Mouse (Mus musculus): Measurements from ENCODE around the gene Hs3st4.

The Hs3st4 gene

GRCm38 (mm10) chr7:124141229-124141628, 158.6 kb downstream of the Hs3st4 start:
- DNase-seq: peak; percentile 19

DNA sequence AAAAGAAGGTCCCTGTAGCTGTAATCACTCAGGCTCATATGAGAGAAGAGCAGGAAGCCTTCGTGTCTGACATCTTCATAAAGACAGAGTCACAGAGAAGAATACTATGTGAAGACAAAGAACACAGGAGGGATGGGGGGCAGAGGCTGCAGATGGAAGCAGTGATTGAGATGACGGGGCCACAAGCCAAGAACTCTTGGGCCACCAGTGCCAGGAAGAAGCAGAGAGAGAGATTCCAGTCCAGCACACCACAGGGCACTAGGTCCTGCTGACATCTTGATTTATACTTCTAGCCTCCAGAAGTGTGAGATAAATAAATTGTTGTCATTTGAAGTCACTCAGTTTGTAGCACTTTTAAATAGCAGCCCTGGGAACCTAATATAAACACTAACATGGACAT, 168.2 kb downstream of the Hs3st4 start:
- no peak for DNase-seq

DNA sequence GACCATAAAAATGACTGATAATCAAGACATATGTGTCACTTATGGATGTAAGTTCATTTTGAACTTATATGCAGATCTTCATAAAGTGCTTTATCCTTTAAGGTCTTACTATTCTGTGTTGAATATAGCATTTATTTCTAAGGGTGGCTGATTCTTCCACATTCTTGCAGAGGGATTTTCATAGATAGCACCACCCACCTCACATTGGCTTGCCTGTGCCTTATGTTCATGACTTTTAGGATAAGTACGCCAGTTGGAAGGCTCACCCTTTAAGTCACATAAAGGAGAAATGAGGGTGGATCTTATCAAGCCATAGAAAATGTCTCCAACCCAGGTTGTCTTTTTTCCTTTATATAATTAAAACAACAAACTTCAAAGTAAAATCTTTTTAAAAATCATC, 180.6 kb downstream of the Hs3st4 start:
- DNase-seq: no peak

DNA sequence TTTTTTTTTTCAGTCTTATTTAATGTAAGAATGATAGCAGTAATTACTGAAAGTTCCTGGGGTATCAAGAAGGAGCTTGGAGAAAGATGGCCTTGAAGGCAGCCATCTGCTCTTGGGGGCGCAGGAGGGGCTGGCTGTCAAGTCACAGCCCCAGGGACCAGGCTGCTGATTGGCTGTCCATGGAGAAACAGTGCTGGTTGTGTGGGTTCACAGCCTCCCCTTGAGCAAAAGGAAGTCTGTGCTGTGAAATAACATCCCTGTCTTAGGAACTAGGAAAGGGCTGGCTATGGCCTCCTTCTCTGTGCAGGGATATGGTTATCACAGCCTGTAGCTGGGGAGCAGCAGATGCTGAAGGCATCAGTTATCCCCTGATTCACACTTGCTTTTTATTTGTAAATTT, 183.6 kb downstream of the Hs3st4 start:
- DNase-seq: no peak

GRCm38 (mm10) chr7:124168796-124169195, 186.1 kb downstream of the Hs3st4 start:
- no peak for DNase-seq

DNA sequence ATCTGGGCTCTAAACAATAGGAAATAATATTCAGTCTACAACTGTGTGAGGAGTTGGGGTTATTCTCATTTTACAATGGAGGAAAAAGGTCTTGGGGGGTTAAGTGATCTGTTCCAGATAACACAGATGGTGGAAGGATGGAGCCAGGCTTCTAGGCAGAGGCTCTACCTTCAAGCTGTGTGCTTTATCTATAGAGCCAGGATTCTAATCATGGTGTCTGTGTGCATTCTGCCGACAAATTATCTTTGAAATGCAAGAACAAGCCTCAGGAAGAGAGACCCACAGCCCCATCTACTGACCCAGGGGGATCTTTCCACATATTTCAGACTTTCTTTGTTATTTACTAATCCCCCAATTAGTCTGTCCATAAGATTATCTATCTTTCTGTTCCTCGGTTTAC, 187.3 kb downstream of the Hs3st4 start:
- DNase-seq: no peak

GRCm38 (mm10) chr7:124171992-124172391, 189.3 kb downstream of the Hs3st4 start:
- DNase-seq: no peak

DNA sequence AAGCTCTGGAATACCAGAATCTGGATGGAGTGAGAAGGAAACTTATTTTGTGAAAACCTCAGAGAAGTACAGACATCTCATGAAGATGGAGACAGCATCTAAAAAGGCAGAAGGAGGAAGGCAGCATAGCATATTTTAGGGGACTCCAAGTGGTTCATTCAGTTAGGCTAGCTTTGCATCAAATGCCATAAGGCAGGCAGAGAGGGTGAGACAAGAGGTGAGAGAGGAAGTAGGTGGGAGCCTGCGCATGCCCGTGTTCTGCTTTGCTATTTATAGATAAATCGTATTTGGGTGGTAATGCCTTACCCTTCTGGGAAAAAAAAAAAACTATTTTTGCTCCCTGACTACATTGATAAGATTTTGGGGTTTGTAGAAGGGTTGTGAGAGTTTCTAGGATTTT, 198.3 kb downstream of the Hs3st4 start:
- DNase-seq: no peak

GRCm38 (mm10) chr7:124184693-124185092, 202.0 kb downstream of the Hs3st4 start:
- DNase-seq: peak; percentile 36

DNA sequence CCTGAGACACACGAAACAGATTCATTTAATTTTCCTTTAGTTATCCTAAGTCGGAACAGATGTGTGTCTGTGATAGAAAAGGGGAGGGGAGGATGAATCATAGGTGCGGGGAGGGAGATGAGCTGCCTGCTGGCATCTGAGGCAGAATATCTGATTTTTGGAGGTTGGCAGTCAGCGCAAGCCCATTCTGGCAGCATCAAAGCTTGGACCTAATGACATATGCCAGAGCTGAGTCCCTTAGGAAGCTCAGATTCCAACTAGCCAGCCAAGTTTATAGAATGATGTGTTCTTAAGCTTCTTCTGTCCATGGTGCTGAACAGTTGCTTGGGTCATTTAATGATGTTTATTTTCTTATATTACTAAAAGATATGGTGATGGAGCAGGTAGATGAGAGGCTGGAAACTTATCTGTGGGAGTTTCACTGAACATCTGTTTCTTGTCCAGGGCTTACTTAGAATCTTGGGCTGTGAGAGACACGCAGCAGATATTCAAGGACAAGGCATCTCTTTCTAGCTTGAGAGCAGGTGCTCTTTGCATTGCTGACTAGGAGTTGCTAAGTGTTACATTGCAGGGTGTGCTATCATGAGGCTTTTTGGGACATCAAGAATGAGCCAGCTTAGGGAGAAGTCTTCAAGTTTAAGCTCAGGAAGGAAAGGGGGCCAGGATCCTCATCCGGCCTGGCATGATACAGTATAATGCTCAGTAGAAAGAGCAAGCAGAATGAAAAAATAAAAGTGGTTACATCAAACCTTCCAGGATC, 216.3 kb downstream of the Hs3st4 start:
- peak; percentile 2 for DNase-seq

DNA sequence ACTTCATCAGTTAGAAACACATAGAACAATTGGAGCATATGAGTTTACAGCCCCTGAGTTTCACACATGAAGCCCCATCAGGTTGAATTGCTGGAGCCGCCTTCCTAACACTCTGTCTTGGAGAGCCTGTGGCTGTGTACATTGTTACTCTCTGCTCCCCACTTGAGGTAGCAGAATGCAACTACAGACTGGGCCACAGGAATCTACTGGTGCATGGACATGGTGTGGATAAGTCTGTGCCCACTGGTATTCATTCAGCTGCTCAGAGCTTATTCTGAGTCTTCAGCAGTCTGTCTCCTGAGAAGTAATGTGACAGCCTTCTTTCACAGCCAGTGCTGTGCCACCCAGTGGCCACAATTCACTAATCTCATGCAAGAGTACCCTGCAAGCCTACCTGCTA, 234.3 kb downstream of the Hs3st4 start:
- DNase-seq: no peak

DNA sequence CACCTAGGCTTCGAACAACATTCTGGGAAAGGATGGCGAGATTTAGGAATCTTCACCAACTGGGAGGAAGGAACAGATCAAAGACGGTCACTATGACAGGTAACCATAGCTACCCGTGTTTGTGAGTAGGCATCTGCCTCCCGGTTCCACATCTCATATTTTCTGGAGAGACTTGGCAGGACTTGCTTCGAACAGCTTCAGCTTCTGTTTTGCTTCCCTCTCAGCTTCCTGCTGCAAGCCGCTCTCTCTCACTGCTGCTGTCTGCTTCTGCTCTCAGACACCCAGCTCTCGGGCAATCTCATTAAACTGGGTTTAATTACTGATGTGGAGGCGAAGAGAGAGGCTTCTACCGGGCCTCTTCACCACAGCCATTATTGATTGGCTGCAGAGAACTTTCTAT, 237.9 kb downstream of the Hs3st4 start:
- no peak for DNase-seq

DNA sequence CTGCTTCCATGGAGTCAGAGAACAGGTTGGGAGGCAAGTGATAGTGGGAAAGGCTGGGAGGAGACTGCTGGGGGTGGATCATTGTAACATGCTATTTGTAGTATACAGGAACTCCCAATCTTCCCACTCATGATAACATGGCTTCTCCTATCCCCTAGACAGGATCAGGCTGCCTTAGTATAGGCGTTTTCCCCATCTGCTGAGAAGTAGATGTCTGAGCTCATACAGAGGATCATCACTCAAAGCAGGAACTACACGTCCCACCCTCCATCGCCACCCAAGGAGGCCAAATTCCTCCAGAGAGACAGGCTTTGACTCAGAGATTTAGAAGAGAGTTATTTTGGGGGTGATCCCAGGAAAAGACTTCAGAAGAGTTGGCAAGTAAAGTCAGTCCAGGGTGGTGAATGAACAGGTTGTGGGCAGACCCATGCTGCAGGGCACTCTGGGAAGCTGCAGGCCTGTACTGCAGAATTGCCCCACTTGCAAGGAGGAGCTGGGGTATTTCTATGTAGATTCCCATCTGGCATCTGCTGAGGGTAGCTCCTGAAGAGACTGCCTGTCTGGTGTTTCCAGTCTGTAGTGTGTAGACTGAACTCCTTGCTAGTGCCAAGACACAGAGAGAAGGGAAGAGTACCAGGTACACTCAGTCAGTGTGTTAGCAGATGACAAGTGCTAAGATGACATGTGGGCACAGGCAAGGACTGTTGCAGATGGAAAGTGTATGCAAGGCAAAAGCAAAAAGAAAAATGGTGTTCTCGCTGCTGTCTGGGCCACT, 255.4 kb downstream of the Hs3st4 start:
- DNase-seq: no peak

DNA sequence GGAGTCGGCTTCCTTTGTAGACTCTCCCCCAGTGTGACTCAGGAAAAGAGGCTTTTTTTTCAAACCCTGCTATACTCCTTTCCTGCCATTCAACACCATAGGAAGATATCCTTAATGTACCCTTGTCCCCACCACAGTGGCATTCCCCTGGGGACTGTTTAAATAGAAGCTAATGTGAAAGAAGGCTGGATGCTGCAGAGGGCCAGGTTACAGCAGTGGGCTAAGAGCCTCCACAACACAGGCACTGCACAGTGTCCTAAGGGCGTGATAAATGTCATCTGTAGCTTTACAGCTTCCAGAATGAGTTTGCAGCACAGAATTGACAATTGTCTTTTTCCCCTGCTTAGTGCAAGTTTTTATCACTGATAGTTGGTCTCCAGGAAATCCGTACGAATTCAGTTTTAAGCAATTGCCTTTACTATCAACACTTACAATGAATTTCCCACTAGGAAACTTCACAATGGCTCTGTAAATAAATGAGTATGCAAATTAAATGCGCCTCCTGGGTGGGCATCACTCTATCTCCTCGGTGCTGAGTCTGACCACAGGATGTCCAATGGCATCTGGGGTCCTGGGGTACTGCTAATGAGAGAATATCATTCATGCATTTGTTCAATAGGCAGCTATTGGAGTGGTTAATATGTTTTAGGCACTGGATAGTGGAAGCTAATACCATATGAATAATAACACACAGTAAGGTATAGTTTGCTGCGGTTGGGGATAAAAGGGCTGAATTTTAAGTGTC, 257.4 kb downstream of the Hs3st4 start:
- no peak for DNase-seq

DNA sequence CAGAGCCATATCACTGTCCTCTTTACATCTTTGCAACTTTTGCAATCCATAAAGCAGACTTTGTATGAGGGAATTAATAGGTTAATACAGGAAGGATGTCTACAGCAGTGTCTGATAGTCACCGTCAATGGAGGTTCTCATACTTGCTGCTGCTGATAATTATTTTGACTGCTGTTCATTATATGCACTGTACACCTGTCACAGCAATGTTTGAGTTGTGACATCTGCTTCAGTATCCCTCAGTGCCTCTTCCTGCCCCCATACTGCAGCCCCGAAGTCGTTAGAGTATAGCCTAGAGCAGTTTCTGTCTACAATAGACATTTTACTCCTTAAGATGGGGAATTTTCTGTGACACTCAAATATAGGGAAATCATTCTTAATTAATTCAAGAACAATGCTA, 267.2 kb downstream of the Hs3st4 start:
- no peak for DNase-seq

DNA sequence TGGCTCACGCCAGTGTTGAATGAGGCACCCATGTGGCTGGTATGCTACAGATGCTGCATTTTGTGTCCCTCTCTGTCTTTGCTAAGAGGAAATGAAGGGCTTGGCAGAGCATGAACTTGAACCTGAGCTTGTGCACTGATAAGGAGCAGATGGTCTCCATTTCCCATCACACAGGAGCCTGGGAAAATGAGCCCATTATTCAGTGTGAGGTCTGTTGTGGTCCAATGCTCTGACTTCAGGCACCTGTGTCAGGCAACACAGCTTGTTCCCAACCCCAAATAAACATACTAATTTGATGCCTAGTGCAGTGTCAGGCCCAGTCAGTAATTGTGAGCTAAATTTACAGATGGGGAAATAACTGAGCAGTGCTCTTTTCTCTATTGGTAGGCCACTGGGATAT, 267.9 kb downstream of the Hs3st4 start:
- no peak for DNase-seq

- peak; percentile 42 for DNase-seq
Measured at GRCm38 (mm10) chr7:124258419-124258818, 275.8 kb downstream of the Hs3st4 start.

GRCm38 (mm10) chr7:124270734-124271133, 288.1 kb downstream of the Hs3st4 start:
- no peak for DNase-seq

GRCm38 (mm10) chr7:124289873-124290272, 307.2 kb downstream of the Hs3st4 start:
- no peak for DNase-seq

DNA sequence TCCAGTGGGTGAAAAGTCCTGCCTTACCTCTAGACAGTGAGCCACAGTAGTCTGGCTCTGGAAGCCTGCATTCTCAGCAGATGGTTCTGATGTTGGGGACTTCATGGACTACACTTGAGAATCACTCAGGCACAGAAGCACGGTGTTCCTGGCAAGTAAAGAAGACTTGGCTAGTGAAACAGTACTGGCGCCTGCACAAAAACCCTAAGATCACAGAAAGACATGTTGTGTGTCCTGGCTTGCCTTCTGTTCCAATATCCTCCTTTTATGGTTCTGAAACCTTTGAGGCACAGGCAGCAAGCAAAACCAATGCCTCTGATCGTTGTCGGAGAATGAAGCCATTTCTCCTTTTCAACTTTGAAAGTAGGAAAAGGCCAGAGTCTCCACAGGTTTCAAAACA, 336.8 kb downstream of the Hs3st4 start:
- DNase-seq: no peak

GRCm38 (mm10) chr7:124335635-124336034, 353.0 kb downstream of the Hs3st4 start:
- DNase-seq: peak; percentile 22

- DNase-seq: no peak
Measured at GRCm38 (mm10) chr7:124341510-124341909, 358.8 kb downstream of the Hs3st4 start.

DNA sequence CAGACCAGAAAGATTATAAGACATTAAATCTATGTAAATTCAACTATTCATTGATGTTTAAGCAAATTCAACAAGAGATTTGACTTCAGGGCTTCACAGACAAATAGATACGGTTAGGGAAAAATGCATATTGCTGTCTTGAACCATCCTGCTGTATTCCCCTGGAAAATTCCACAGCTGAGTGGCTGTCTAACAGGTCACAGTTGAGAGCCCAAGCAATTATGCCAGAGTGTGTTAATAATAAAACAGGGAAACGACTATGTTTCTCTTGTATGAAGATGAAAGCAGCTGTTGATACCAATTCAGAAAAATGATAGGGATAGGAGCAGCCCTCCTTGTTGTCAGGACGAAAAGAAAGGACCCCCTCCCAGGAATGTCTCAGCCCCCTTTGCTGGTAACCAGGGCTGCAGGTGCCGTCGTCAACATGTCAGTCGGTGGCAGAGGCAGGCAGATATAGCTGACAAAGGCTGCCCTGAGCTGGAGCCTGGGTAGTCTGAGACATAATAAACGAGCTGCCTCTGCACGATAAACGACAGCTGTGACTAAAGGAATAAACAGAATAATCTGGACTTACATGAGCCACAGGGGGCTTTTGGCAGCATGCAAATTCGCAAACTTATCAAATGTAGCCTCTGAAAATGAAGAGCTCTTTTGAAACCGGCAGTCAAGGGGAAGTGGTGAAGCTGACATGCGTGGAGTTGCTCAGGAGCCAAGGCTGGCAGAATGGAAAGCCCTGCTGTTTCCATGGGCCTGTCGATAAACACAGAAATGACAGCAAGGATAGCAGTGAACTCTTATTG, 364.7 kb downstream of the Hs3st4 start:
- peak; percentile 6 for DNase-seq

All from lung, postnatal 10 days (tissue).